Comparison of ENCODE assay signal across 18 mouse cellular contexts in the genomic region with DNA sequence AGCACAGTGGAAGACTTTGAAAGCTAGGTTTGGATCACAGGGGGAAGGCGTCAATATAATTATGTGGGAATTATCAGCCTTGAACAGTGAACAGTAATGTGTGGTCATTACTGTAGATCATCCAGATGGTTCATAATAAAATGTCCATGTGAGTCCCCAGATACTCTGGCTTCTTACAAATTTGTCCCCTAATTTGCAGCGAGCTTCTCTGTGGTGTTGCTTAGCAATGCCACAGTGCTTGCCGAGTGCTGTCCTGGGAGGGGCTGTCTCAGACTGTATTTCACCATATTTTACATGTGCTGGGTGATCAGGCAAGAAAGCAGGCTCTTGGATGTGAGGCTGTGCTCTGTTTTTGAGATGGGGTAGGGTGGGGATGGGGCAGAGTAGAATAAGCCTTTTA.
DNase-seq lines count a peak whose midpoint lies in the region; ATAC-seq and TF ChIP-seq lines count a peak whose summit lies in the region.
"Had no signal": no experiment of that assay in that cellular context is flagged by ENCODE, and none has a peak within 500 bp of the region (broad histone marks: within the 10 kb centered on the region; RNA-seq: fewer than 3 reads in every experiment).

No protein-coding gene starts in this region.

- DNase-seq in midbrain, embryonic 11.5 days (ENCODE audit: low spot score, missing footprints), result no peak
- DNase-seq in urinary bladder, postnatal 10 days (ENCODE audit: low spot score), result no peak
- DNase-seq: adrenal gland, postnatal 36 days; cerebellum, adult 9-11 months; heart, postnatal 36 days; lung, postnatal 10 days; thymus, adult 2 months had no signal

- H3K27me3 ChIP-seq in midbrain, embryonic 13.5 days, result no peaks in the 10 kb centered on the region
- no peaks in the 10 kb centered on the region for H3K27me3 ChIP-seq in midbrain, embryonic 11.5 days (ENCODE audit: control insufficient read depth, insufficient read depth, low read length)
- H3K27me3 ChIP-seq in forebrain, embryonic 12.5 days, result no peaks in the 10 kb centered on the region
- H3K27me3 ChIP-seq in hindbrain, embryonic 15.5 days, result no peaks in the 10 kb centered on the region
- no peaks in the 10 kb centered on the region for H3K27me3 ChIP-seq in neural tube, embryonic 15.5 days (replicated peaks)
- no peaks in the 10 kb centered on the region for H3K27me3 ChIP-seq in intestine, postnatal 0 days (replicated peaks; ENCODE audit: control insufficient read depth, insufficient read depth, low read length)
- H3K27me3 ChIP-seq: heart, embryonic 13.5 days; liver, embryonic 15.5 days; stomach, embryonic 15.5 days had no signal

- no peak overlapping the region for H3K4me2 ChIP-seq in midbrain, embryonic 13.5 days (replicated peaks)
- H3K4me2 ChIP-seq in midbrain, embryonic 11.5 days, result no peak overlapping the region
- H3K4me2 ChIP-seq in forebrain, embryonic 12.5 days, result no peak overlapping the region
- H3K4me2 ChIP-seq in hindbrain, embryonic 15.5 days, result no peak overlapping the region
- H3K4me2 ChIP-seq in neural tube, embryonic 15.5 days, result no peak overlapping the region
- H3K4me2 ChIP-seq in intestine, postnatal 0 days (replicated peaks; ENCODE audit: low read depth), result no peak overlapping the region
- H3K4me2 ChIP-seq: heart, embryonic 13.5 days; liver, embryonic 15.5 days; stomach, embryonic 15.5 days had no signal

- H3K27ac ChIP-seq in midbrain, embryonic 13.5 days, result no peak overlapping the region
- no peak overlapping the region for H3K27ac ChIP-seq in midbrain, embryonic 11.5 days (ENCODE audit: low read depth, low read length)
- no peak overlapping the region; the same call in 1 of the 2 replicates for H3K27ac ChIP-seq in forebrain, embryonic 12.5 days
- H3K27ac ChIP-seq in hindbrain, embryonic 15.5 days (replicated peaks), result 0 out of 2 replicates have a peak overlapping the region, but pooled peaks have one; percentile 19
- 0 out of 2 replicates have a peak overlapping the region, but pooled peaks have one; percentile 28 for H3K27ac ChIP-seq in neural tube, embryonic 15.5 days (replicated peaks)
- H3K27ac ChIP-seq in intestine, postnatal 0 days (ENCODE audit: low read depth, low read length), result no peak overlapping the region
- H3K27ac ChIP-seq: heart, embryonic 13.5 days; kidney, postnatal 0 days; liver, embryonic 15.5 days; stomach, embryonic 15.5 days had no signal

- no peak for TF ChIP-seq CTCF in intestine, postnatal 0 days (IDR thresholded peaks at IDR 0.05; ENCODE audit: low read depth)

- H3K4me1 ChIP-seq in midbrain, embryonic 13.5 days (replicated peaks), result peaks cover 26% of the 10 kb centered on the region
- peaks cover 10% of the 10 kb centered on the region for H3K4me1 ChIP-seq in midbrain, embryonic 11.5 days (ENCODE audit: control insufficient read depth, insufficient read depth, low read length)
- peaks cover 12% of the 10 kb centered on the region for H3K4me1 ChIP-seq in forebrain, embryonic 12.5 days
- peaks cover 20% of the 10 kb centered on the region for H3K4me1 ChIP-seq in hindbrain, embryonic 15.5 days (replicated peaks)
- peaks cover 28% of the 10 kb centered on the region for H3K4me1 ChIP-seq in neural tube, embryonic 15.5 days
- H3K4me1 ChIP-seq in intestine, postnatal 0 days (replicated peaks; ENCODE audit: control insufficient read depth, insufficient read depth, low read length), result no peaks in the 10 kb centered on the region
- H3K4me1 ChIP-seq: liver, embryonic 15.5 days; stomach, embryonic 15.5 days had no signal

- no peaks in the 10 kb centered on the region for H3K9me3 ChIP-seq in midbrain, embryonic 13.5 days
- H3K9me3 ChIP-seq in midbrain, embryonic 11.5 days (ENCODE audit: control insufficient read depth, low read length), result no peaks in the 10 kb centered on the region
- H3K9me3 ChIP-seq in forebrain, embryonic 12.5 days, result no peaks in the 10 kb centered on the region
- H3K9me3 ChIP-seq in hindbrain, embryonic 15.5 days, result no peaks in the 10 kb centered on the region
- H3K9me3 ChIP-seq in neural tube, embryonic 15.5 days (replicated peaks), result no peaks in the 10 kb centered on the region
- no peaks in the 10 kb centered on the region for H3K9me3 ChIP-seq in intestine, postnatal 0 days (ENCODE audit: control insufficient read depth)
- H3K9me3 ChIP-seq: heart, embryonic 13.5 days; liver, embryonic 15.5 days; stomach, embryonic 15.5 days had no signal

- H3K4me3 ChIP-seq in midbrain, embryonic 13.5 days (replicated peaks), result no peak overlapping the region
- no peak overlapping the region for H3K4me3 ChIP-seq in midbrain, embryonic 11.5 days (ENCODE audit: low read depth, low read length)
- no peak overlapping the region for H3K4me3 ChIP-seq in forebrain, embryonic 12.5 days (replicated peaks)
- no peak overlapping the region for H3K4me3 ChIP-seq in hindbrain, embryonic 15.5 days
- H3K4me3 ChIP-seq in neural tube, embryonic 15.5 days (replicated peaks), result no peak overlapping the region
- H3K4me3 ChIP-seq in intestine, postnatal 0 days (ENCODE audit: low read depth, low read length), result no peak overlapping the region
- H3K4me3 ChIP-seq: erythroblast, embryonic 14.5 days; heart, embryonic 13.5 days; liver, embryonic 15.5 days; stomach, embryonic 15.5 days had no signal

- H3K9ac ChIP-seq in midbrain, embryonic 13.5 days (replicated peaks), result no peak overlapping the region
- H3K9ac ChIP-seq in midbrain, embryonic 11.5 days (ENCODE audit: low read length), result no peak overlapping the region
- no peak overlapping the region for H3K9ac ChIP-seq in forebrain, embryonic 12.5 days
- no peak overlapping the region for H3K9ac ChIP-seq in hindbrain, embryonic 15.5 days
- no peak overlapping the region for H3K9ac ChIP-seq in neural tube, embryonic 15.5 days (replicated peaks)
- no peak overlapping the region for H3K9ac ChIP-seq in intestine, postnatal 0 days (ENCODE audit: low read depth, low read length)
- H3K9ac ChIP-seq: heart, embryonic 13.5 days; liver, embryonic 15.5 days; stomach, embryonic 15.5 days had no signal

- 37% methylated on average over 3 of the region's 3 CpGs for WGBS in midbrain, embryonic 13.5 days
- 69% methylated on average over 3 of the region's 3 CpGs for WGBS in midbrain, embryonic 11.5 days
- 57% methylated on average over 3 of the region's 3 CpGs for WGBS in forebrain, embryonic 12.5 days
- 25% methylated on average over 3 of the region's 3 CpGs for WGBS in hindbrain, embryonic 15.5 days
- WGBS in neural tube, embryonic 15.5 days, result 23% methylated on average over 3 of the region's 3 CpGs
- 69% methylated on average over 3 of the region's 3 CpGs for WGBS in intestine, postnatal 0 days

- H3K36me3 ChIP-seq in midbrain, embryonic 13.5 days, result no peaks in the 10 kb centered on the region
- H3K36me3 ChIP-seq in midbrain, embryonic 11.5 days (ENCODE audit: control insufficient read depth, insufficient read depth, low read length), result no peaks in the 10 kb centered on the region
- H3K36me3 ChIP-seq in forebrain, embryonic 12.5 days (replicated peaks), result no peaks in the 10 kb centered on the region
- H3K36me3 ChIP-seq in hindbrain, embryonic 15.5 days, result no peaks in the 10 kb centered on the region
- no peaks in the 10 kb centered on the region for H3K36me3 ChIP-seq in neural tube, embryonic 15.5 days
- no peaks in the 10 kb centered on the region for H3K36me3 ChIP-seq in intestine, postnatal 0 days (ENCODE audit: control insufficient read depth, insufficient read depth)
- H3K36me3 ChIP-seq: heart, embryonic 13.5 days; liver, embryonic 15.5 days; stomach, embryonic 15.5 days had no signal

- ATAC-seq in midbrain, embryonic 13.5 days, result peak; percentile 60
- no peak for ATAC-seq in midbrain, embryonic 11.5 days (ENCODE audit: low FRiP score)
- ATAC-seq in forebrain, embryonic 12.5 days (ENCODE audit: low FRiP score), result peak; percentile 68
- ATAC-seq in hindbrain, embryonic 15.5 days (ENCODE audit: low FRiP score, low read depth), result peak; percentile 76; the same call in 1 of the 2 replicates
- peak; percentile 74 for ATAC-seq in neural tube, embryonic 15.5 days (ENCODE audit: low FRiP score)
- no peak for ATAC-seq in intestine, postnatal 0 days
- ATAC-seq: intestine, embryonic 16.5 days had no signal

Comparison
In these comparisons a context has a peak if more than half of its experiments do, and no peak if none do; other contexts are left out.
1. ATAC-seq: peak in midbrain, embryonic 13.5 days (single experiment), forebrain, embryonic 12.5 days (single experiment), hindbrain, embryonic 15.5 days (single experiment) and neural tube, embryonic 15.5 days (single experiment); none in midbrain, embryonic 11.5 days (single experiment) and intestine, postnatal 0 days (single experiment).
2. H3K27ac ChIP-seq: peak in hindbrain, embryonic 15.5 days (single experiment) and neural tube, embryonic 15.5 days (single experiment); none in midbrain, embryonic 13.5 days (single experiment), midbrain, embryonic 11.5 days (single experiment), forebrain, embryonic 12.5 days (single experiment) and intestine, postnatal 0 days (single experiment).